Mouse (Mus musculus): ENCODE measurements at regions not wholly inside any gene's neighbourhood (a gene's known extent, or its start where the extent isn't known, plus 50 kb on each side); places are given as distances from the start of the nearest gene placed in this dataset.
A peak's percentile ranks its signal among the peaks of the same experiment; 100 is the strongest.
"Not testable (repeated sequence)": the region's sequence is repeated elsewhere in the genome, so short reads cannot be mapped to it uniquely, and the experiment has no call there.

DNA sequence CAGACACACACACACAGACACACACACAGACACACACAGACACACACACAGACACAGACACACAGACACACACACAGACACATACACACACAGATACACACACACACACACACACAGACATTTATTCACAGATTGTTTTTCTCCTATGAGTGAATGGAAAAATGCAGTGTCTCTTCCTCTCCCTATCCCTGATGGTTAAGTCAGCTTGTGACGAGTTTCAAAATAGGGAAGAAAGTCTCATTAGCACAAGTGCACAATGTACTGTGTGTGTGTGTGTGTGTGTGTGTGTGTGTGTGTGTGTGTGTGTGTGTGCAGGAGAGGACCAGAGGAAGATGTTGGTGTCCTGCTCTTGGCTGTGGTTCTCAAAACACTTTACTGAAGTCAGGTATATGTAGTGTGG lies 140.3 kb upstream of the 1700056E22Rik start:
- DNase-seq (ENCODE audit: low spot score in 2 of 2); intact Hi-C loops (cut with DNase I): not testable (repeated sequence)

DNA sequence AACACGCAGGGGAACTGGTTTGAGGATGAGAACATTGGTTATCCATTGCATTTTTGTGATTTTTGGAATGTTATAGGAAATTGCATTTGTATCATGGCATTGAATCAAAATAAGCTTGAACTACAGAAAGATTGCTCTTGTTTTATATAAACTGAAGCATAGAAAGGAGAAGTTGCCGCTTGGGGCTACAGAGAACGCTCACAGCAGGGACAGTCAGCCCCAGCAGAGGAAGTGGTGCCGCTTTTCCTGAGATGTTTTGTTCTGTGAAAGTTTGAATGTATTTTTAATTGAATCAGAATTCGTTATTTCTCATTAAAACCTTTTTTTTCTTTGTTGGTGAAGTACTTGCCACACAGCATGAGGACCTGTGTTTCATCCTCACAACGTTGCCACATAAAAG lies 139.6 kb upstream of the 1700056E22Rik start:
- no peak for DNase-seq (ENCODE audit: low spot score in 2 of 2)
- intact Hi-C loops (cut with DNase I), result no loop called here

DNA sequence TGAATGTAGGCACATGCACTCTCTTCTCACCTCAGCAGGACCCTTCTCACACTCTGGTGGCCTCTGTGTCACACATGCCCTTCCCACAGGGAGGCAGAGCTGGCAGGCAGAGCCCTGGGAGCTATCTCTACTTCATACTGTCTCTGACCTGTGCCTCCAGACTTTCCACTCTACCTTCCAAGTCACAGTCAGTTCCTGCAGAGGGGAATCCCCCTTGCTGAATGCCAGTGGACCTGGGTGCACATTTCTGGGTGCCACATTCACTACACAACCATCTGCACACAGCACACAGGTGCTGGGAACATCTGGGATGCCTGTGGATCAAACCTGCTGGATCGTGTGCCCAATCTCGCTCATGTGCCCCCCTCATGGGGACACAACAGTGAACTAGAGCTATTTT lies 138.9 kb upstream of the 1700056E22Rik start:
- no peak for DNase-seq (ENCODE audit: low spot score in 2 of 2)
- intact Hi-C loops (cut with DNase I), result no loop called here

DNA sequence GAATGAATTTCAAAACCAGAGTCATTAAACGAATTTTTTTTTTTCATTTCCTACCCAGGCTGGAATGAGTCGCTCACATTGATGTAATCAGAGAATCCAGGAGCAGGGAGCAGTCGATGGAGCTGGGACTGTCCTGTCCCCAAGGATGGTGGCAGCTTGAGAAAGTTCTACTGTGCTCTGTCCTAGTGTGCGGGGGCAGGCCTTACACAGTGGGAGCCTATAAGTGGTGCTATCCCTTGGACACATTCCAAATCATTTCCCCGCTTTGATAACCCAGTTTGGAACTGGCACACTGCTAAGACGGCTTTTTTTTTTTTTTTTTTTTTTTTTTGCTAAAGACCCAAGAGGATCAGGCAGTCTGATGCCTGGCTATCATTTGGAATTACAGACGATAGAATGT lies 137.5 kb upstream of the 1700056E22Rik start:
- intact Hi-C loops (cut with DNase I), result no loop called here
- DNase-seq (ENCODE audit: low spot score in 2 of 2), result no peak

DNA sequence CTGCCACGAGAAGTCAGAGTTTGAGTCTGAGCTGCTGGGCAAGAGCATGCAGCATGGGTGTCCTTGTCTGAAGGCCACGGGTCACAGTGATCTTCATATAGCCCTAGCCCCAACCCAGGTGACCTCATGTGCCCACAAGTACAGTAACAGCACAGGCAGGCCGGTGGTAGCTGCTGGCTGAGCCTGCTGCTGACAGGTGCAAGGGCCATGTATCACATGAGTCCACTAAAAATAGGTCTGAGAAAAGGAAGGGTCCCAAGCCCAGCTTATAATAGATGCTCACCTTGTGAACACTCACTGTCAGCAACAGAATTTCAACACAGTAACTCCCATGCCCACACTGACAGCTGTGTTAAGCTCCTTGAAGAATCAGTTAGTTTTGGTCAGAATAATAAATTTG lies 136.8 kb upstream of the 1700056E22Rik start:
- no peak for DNase-seq (ENCODE audit: low spot score in 2 of 2)
- intact Hi-C loops (cut with DNase I), result no loop called here

DNA sequence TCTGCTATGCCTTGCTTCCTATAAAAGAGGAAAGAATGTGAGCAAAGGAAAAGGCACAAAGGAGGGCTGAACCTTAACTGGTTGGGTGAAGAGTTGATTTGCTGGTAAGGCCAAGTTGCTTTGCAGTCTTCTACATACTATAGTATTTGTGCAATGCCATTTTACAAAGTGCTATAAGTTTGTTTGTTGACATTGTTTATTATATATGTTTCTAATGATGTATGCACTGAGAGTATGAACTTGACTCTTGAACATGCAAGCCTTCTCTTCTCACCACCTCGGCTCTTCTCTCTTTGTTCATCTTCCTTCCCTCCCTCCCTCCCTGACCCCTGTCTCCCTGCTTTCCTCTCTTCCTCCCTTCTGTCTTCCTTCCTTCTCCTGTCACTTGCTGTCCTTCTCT lies 135.9 kb upstream of the 1700056E22Rik start:
- intact Hi-C loops (cut with DNase I), result no loop called here
- DNase-seq (ENCODE audit: low spot score in 2 of 2), result no peak

DNA sequence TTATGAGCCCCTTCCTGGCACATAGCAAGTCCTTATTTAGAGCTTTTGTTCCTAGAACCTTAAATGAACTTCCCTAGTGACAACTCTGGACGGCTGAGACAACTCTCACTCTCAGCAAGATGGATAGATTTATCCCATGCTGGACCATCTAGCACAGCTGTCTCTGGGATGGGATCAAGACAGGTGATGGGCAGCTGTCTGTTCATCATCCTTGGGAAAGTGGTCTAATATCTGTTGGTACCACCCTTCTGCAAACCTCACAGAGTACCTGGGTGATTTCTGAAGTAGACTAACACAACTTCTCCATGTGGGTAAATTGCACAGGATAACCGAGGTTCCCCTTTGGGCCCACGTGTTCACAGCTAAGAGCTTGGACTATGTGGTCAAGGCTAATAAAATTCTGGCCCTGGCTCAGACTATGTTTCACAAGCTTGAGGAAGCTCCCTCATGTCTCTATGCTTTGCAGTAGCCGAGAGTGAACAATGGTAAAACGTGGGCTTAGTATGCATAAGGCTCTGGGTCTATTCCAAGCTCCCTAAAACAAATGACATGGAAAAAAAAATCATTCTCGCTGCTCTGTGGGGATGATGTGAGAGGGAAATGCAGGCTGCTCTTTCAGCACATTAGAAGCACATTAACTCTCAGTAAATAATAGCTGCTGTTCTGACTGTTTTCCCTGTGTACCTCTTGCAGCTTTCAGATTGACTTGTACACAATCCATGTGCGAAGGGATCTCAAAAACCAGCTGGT lies 135.1 kb upstream of the 1700056E22Rik start:
- DNase-seq (ENCODE audit: low spot score in 2 of 2), result peak in 1 of 2 experiments; percentile 35
- intact Hi-C loops (cut with DNase I), result no loop called here

DNA sequence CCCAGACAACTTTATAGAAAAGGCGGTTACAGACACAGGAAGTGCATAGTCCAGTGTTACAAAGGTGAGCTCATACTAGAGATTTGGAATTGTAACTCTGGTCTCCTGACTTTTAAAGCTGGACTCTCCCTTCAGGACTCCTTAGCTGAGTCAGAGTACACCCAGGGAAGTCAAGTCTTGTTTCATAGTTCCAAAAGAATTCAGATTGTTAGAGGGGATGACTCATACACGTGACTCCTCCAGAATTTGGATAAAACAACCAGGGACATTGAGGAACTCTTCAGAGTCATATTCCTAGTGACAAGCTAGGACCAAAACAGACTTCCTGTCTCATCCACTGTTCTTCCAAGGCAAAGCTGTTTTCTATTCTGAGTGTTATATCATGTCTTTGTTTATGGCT lies 132.8 kb upstream of the 1700056E22Rik start:
- intact Hi-C loops (cut with DNase I), result no loop called here
- no peak for DNase-seq (ENCODE audit: low spot score in 2 of 2)

DNA sequence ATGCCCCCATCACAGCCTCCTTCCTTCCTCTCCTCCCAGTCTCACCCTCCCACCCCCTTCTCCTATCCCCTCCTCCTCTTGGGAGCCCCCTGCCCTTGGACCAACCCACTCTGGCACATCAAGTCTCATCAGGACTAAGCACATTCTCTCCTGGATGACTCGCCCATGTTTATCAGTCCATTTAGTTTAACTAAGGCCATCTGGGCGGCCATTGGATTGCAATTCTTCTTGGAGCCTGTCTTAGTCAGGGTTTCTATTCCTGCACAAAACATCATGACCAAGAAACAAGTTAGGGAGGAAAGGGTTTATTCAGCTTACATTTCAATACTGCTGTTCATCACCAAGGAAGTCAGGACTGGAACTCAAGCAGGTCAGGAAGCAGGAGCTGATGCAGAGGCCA lies 128.4 kb upstream of the 1700056E22Rik start:
- DNase-seq (ENCODE audit: low spot score in 2 of 2); intact Hi-C loops (cut with DNase I): not testable (repeated sequence)

DNA sequence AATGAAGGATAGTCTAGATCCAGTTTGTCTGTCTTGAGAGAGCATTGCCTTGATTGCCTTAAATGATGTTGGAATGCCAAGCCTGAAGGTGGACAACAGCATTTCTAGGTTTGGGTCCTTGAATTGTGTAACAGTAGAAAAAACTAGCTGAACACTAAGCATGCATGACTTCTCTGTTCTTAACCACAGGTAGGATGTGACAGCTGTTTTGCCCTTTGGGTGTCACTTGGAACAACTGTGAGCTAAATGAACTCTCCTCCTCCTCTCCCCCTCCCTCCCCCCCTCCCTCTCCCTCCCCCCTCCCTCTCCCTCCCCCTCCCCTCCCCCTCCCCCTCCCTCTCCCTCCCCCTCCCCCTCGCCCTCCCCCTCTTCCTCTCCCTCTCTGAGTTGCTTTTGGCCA lies 113.6 kb upstream of the 1700056E22Rik start:
- intact Hi-C loops (cut with DNase I), result no loop called here
- DNase-seq (ENCODE audit: low spot score in 2 of 2), result no peak

DNA sequence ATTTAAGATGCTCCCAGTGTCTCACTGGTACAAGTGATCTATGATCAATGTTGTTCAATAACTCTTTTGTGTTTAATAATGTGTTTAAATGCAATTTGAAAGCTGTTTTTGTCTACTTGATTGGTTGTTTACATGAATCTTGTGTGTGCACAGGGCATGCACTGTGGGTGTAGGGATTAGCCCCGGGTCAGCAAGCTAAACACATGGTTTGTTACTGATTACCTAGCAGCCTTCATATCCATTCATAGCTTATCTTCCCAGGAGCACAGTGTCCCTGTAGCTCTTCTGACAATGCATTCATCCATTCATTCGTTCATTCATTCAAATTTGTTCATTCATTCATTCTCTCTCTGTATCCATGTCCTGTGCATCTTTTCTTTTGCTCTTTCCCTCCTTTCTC lies 108.9 kb upstream of the 1700056E22Rik start:
- intact Hi-C loops (cut with DNase I), result no loop called here
- no peak for DNase-seq (ENCODE audit: low spot score in 2 of 2)

DNA sequence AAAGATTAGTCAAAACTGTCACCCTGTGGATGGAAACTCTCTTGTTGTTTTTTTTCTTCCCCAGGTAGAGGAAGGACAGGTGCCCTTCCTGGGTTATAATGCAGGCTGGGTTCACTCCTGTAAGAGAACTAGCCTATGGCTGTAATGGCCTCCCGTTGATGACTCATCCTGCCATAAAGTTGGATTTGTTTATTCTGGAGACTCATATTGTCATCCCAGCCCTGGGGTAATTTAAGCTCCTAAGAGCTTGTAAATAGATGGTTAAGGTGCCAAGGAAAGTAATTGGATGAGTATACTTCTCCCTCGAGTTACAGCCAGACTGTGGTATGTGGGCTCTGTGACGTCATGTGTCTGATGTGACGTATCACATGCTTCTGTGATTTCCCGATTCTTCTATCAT lies 106.4 kb upstream of the 1700056E22Rik start:
- intact Hi-C loops (cut with DNase I), result no loop called here
- no peak for DNase-seq (ENCODE audit: low spot score in 2 of 2)

DNA sequence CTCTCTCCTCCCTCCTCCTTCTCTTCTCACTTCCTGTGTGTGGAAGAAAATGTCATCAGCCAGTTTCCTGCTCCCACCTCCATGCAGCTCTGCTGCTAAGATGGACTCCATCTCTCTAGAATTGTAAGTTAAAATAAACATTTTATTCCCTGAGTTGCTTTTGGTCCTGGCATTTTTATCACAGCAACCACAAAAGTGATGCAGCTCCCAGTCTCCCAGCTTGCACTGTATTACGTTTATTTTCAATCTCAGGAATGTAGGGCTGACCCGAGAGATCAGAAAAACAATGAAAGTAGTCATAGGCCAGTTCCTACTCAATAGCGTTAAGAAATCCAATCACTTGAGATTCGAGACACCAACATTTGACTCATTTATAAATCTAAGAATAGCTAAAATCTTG lies 106.0 kb upstream of the 1700056E22Rik start:
- intact Hi-C loops (cut with DNase I), result no loop called here
- no peak for DNase-seq (ENCODE audit: low spot score in 2 of 2)

DNA sequence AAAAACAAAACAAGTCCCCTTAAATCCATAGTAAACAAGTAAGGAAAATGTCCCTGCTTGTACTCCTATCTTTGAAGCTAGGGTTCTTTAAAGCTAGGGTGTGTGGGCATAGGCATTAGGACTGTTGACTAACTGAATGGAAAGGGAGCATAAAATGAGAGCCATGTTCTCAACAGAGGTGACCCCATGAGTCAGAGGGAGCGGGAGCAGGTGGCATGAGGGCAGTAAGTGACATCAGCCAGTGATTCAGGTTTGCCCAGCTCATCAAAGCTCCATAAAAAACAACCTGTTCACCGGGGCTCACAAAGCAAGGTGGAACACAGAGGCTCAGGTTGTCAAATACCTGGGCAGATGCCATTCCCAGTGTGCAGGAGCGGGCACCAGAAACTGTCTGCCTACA lies 104.6 kb upstream of the 1700056E22Rik start:
- no peak for DNase-seq (ENCODE audit: low spot score in 2 of 2)
- intact Hi-C loops (cut with DNase I), result no loop called here

DNA sequence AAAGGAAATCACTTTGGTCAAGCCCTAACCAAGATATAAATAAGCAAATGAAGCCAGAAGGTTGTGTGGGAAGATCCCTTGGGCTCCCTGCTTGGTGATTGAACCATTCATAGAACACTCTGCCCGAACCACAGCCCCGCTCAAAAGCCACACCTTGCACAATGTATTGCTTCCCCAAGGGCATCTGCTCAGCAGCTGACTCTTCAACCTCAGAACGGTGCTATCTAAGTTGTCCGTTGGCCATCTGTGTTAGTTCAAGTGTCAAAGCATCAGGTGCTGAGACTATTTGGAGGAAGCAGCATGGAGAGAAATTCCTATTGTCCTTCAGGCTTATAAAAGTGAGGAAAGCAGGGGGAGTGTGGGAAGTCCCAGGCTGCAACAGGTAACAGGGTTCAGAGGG lies 96.8 kb upstream of the 1700056E22Rik start:
- DNase-seq (ENCODE audit: low spot score in 2 of 2), result no peak
- intact Hi-C loops (cut with DNase I), result no loop called here

DNA sequence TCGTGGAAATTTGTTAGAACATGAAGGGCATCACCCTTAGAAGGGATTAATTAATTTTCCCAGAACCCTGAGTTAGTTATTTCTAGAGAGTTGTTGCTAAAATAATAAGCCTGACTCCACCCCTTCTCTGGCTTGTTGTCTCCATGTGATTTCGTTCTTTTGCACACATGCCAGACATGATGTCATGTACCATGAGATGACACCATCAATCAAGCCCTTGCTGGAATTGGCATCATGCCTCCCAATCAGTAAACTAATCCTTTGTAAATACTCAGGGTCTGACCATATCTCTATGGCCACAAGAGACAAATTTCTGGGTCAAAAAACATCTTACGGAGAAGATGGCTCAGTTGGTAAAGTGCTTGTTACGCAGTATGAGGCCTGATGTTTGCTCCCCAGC lies 93.2 kb upstream of the 1700056E22Rik start:
- intact Hi-C loops (cut with DNase I), result no loop called here

DNA sequence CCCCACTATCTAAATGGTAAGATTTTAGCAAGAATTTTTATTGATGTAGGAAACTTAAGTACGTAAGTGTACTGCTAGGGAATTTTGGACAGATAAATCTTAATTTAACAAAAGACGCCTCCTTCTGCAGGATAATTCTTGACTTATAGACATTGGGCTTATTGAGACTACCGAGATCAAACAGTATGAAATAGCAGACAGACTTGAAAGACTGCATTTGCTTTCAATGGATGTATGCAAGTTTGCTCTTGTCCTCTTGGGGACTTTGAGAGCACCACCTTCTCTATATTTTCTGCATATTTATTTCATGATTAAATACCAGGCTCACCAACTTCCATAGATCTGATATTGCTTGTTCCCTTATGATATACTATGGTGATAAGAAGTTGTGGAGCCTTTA lies 92.8 kb upstream of the 1700056E22Rik start:
- no peak for DNase-seq (ENCODE audit: low spot score in 2 of 2)
- intact Hi-C loops (cut with DNase I), result no loop called here

More for the DNA sequence above, 93.2 kb upstream of the 1700056E22Rik start:
- no peak for DNase-seq (ENCODE audit: low spot score in 2 of 2)

All from left cerebral cortex, postnatal 14 days (tissue).